In the genomic region with DNA sequence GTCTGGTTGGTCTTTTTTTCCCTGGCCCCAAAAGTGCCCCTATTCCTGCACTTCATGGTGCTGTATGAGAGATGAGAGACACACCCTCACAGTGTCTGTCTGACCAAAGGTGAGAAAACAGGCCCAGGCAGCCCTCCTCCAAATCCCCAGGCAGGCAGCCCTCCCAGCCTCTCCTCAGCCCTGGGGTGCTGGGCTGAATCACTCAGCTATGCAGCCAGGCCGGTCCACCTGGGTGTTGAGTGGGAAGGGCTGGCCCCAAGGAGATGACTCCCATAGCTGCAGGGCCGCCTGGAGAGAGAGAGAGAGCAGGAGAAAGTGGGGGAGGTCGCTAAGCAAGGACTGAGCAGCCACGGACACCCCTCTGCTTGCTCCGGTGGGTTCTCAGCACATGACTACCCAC, we compare ENCODE assay signal across 13 mouse cellular contexts. TPM values are rescaled to one million over a fixed set of nuclear protein-coding genes. Genes with fewer than 3 reads are reported as not detected.
DNase-seq lines count a peak whose midpoint lies in the region; ATAC-seq lines count a peak whose summit lies in the region.
"Had no signal": no experiment of that assay in that cellular context is flagged by ENCODE, and none has a peak within 500 bp of the region (broad histone marks: within the 10 kb centered on the region; RNA-seq: fewer than 3 reads in every experiment).

No protein-coding gene starts in this region.

- peak overlapping the region; percentile 41; the same call in 1 of the 2 replicates for H3K9ac ChIP-seq in hindbrain, embryonic 12.5 days
- no peak overlapping the region for H3K9ac ChIP-seq in hindbrain, embryonic 16.5 days (ENCODE audit: low read depth, low read length)
- no peak overlapping the region for H3K9ac ChIP-seq in intestine, embryonic 14.5 days (ENCODE audit: low read length)
- H3K9ac ChIP-seq in stomach, embryonic 15.5 days, result no peak overlapping the region; the same call in 1 of the 2 replicates

- no peak overlapping the region for H3K4me2 ChIP-seq in hindbrain, embryonic 12.5 days (replicated peaks)
- H3K4me2 ChIP-seq in hindbrain, embryonic 16.5 days (ENCODE audit: low read length), result no peak overlapping the region
- H3K4me2 ChIP-seq in intestine, embryonic 14.5 days (ENCODE audit: low read length), result no peak overlapping the region; the same call in 1 of the 2 replicates
- peak overlapping the region; percentile 6; the same call in 1 of the 2 replicates for H3K4me2 ChIP-seq in stomach, embryonic 15.5 days
- H3K4me2 ChIP-seq: heart, embryonic 13.5 days had no signal

- no peaks in the 10 kb centered on the region for H3K9me3 ChIP-seq in hindbrain, embryonic 12.5 days (replicated peaks)
- no peaks in the 10 kb centered on the region for H3K9me3 ChIP-seq in hindbrain, embryonic 16.5 days (ENCODE audit: control insufficient read depth, low read length)
- no peaks in the 10 kb centered on the region for H3K9me3 ChIP-seq in intestine, embryonic 14.5 days (ENCODE audit: control insufficient read depth, low read length)
- H3K9me3 ChIP-seq in limb, embryonic 10.5 days (replicated peaks), result no peaks in the 10 kb centered on the region
- H3K9me3 ChIP-seq in stomach, embryonic 15.5 days, result no peaks in the 10 kb centered on the region
- H3K9me3 ChIP-seq: heart, embryonic 13.5 days had no signal

- no peak for ATAC-seq in hindbrain, embryonic 12.5 days (ENCODE audit: low FRiP score)
- no peak for ATAC-seq in hindbrain, embryonic 16.5 days
- ATAC-seq in intestine, embryonic 14.5 days (replicated peaks; ENCODE audit: low FRiP score, low TSS enrichment, low read depth), result peak; percentile 54
- peak; percentile 67 for ATAC-seq in stomach, embryonic 15.5 days (ENCODE audit: insufficient read depth, low FRiP score, low read depth)
- ATAC-seq: forebrain, embryonic 14.5 days had no signal

- H3K4me3 ChIP-seq in hindbrain, embryonic 12.5 days, result no peak overlapping the region
- H3K4me3 ChIP-seq in hindbrain, embryonic 16.5 days (ENCODE audit: low read length), result no peak overlapping the region
- H3K4me3 ChIP-seq in intestine, embryonic 14.5 days (ENCODE audit: low read depth, low read length), result no peak overlapping the region
- 0 out of 2 replicates have a peak overlapping the region, but pooled peaks have one; percentile 10 for H3K4me3 ChIP-seq in limb, embryonic 10.5 days
- H3K4me3 ChIP-seq in stomach, embryonic 15.5 days (replicated peaks), result no peak overlapping the region
- H3K4me3 ChIP-seq: heart, embryonic 13.5 days had no signal

- peak overlapping the region; percentile 40; the same call in 1 of the 2 replicates for H3K27ac ChIP-seq in hindbrain, embryonic 12.5 days
- H3K27ac ChIP-seq in hindbrain, embryonic 16.5 days (ENCODE audit: low read depth, low read length), result no peak overlapping the region
- H3K27ac ChIP-seq in intestine, embryonic 14.5 days (ENCODE audit: low read depth), result peak overlapping the region; percentile 44; the same call in 1 of the 2 replicates
- peak overlapping the region; percentile 65 for H3K27ac ChIP-seq in limb, embryonic 10.5 days
- peak overlapping the region; percentile 83 for H3K27ac ChIP-seq in stomach, embryonic 15.5 days
- H3K27ac ChIP-seq: heart, embryonic 13.5 days had no signal

- 20% methylated on average over 5 of the region's 5 CpGs for WGBS in hindbrain, embryonic 12.5 days
- WGBS in hindbrain, embryonic 16.5 days, result 44% methylated on average over 5 of the region's 5 CpGs
- 30% methylated on average over 5 of the region's 5 CpGs for WGBS in intestine, embryonic 14.5 days
- WGBS in limb, embryonic 10.5 days, result 21% methylated on average over 5 of the region's 5 CpGs
- WGBS in stomach, embryonic 15.5 days, result 36% methylated on average over 5 of the region's 5 CpGs

- peak; percentile 72 for DNase-seq in intestine, embryonic 14.5 days (ENCODE audit: low spot score)
- DNase-seq in limb, embryonic 10.5 days (ENCODE audit: low spot score), result peak; percentile 40
- no peak for DNase-seq in cerebellum, postnatal 25 days
- DNase-seq in adrenal gland, postnatal 4 days (ENCODE audit: low spot score in 2 of 2), result no peak
- DNase-seq in layer of hippocampus, postnatal 10 days (ENCODE audit: low spot score in 2 of 2), result no peak

- 0 out of 2 replicates have a peak, but pooled peaks cover 4% of the 10 kb centered on the region for H3K36me3 ChIP-seq in hindbrain, embryonic 12.5 days
- H3K36me3 ChIP-seq in hindbrain, embryonic 16.5 days (ENCODE audit: control insufficient read depth, insufficient read depth, low read length), result no peaks in the 10 kb centered on the region
- H3K36me3 ChIP-seq in intestine, embryonic 14.5 days (ENCODE audit: control insufficient read depth, insufficient read depth, low read length), result no peaks in the 10 kb centered on the region
- peaks cover 55% of the 10 kb centered on the region for H3K36me3 ChIP-seq in limb, embryonic 10.5 days
- H3K36me3 ChIP-seq in stomach, embryonic 15.5 days, result no peaks in the 10 kb centered on the region
- H3K36me3 ChIP-seq: heart, embryonic 13.5 days had no signal

- H3K4me1 ChIP-seq in hindbrain, embryonic 12.5 days, result peaks cover 78% of the 10 kb centered on the region
- H3K4me1 ChIP-seq in hindbrain, embryonic 16.5 days (ENCODE audit: control insufficient read depth, insufficient read depth, low read depth, low read length), result peaks cover 17% of the 10 kb centered on the region
- peaks cover 76% of the 10 kb centered on the region for H3K4me1 ChIP-seq in intestine, embryonic 14.5 days (replicated peaks; ENCODE audit: control insufficient read depth, insufficient read depth, low read length)
- H3K4me1 ChIP-seq in limb, embryonic 10.5 days, result peaks cover 98% of the 10 kb centered on the region
- peaks cover 66% of the 10 kb centered on the region for H3K4me1 ChIP-seq in stomach, embryonic 15.5 days

- H3K27me3 ChIP-seq in hindbrain, embryonic 12.5 days, result no peaks in the 10 kb centered on the region
- H3K27me3 ChIP-seq in hindbrain, embryonic 16.5 days (replicated peaks; ENCODE audit: control insufficient read depth, insufficient read depth, low read length), result no peaks in the 10 kb centered on the region
- H3K27me3 ChIP-seq in intestine, embryonic 14.5 days (replicated peaks; ENCODE audit: control insufficient read depth, insufficient read depth, low read length), result no peaks in the 10 kb centered on the region
- no peaks in the 10 kb centered on the region for H3K27me3 ChIP-seq in limb, embryonic 10.5 days (ENCODE audit: low read depth, poor library complexity, severe bottlenecking)
- no peaks in the 10 kb centered on the region for H3K27me3 ChIP-seq in stomach, embryonic 15.5 days (replicated peaks)

RNA-seq across cellular contexts. Expression of gene Fignl2, which starts 7.6 kb away (rescaled TPM):
- polyA plus RNA-seq in hindbrain, embryonic 12.5 days (2016; fragmentation: Nextera tagmentation; extraction: Ambion mirVana), result 0.41 and 0.44 TPM in 2 replicates
- polyA plus RNA-seq in hindbrain, embryonic 16.5 days (2015; fragmentation: Nextera tagmentation; extraction: Ambion mirVana), result 0.06 and 0.09 TPM in 2 replicates
- 0.43 and 0.55 TPM in 2 replicates for polyA plus RNA-seq in intestine, embryonic 14.5 days (2014; fragmentation: Nextera tagmentation; extraction: Ambion mirVana)
- polyA plus RNA-seq in limb, embryonic 10.5 days (2016; fragmentation: Nextera tagmentation; extraction: Ambion mirVana), result 0.98 and 1.9 TPM in 2 replicates
- 0.19 and 0.21 TPM in 2 replicates for polyA plus RNA-seq in stomach, embryonic 15.5 days (2015; fragmentation: Nextera tagmentation; extraction: Ambion mirVana)
- 10 to 100 TPM; 13.5 to 13.8 TPM for total RNA-seq in adrenal gland, postnatal 4 days (2021)
- 1 to 10 TPM; 1.1 to 1.2 TPM for total RNA-seq in layer of hippocampus, postnatal 10 days (2021)
- polyA plus RNA-seq: forebrain, embryonic 14.5 days had no signal

RNA-seq across cellular contexts. Expression of gene Gm47841, which starts 23.6 kb away (rescaled TPM):
- polyA plus RNA-seq in hindbrain, embryonic 12.5 days (2016; fragmentation: Nextera tagmentation; extraction: Ambion mirVana), result not detected in 2 replicates
- not detected in 2 replicates for polyA plus RNA-seq in hindbrain, embryonic 16.5 days (2015; fragmentation: Nextera tagmentation; extraction: Ambion mirVana)
- polyA plus RNA-seq in intestine, embryonic 14.5 days (2014; fragmentation: Nextera tagmentation; extraction: Ambion mirVana), result not detected in 2 replicates
- polyA plus RNA-seq in limb, embryonic 10.5 days (2016; fragmentation: Nextera tagmentation; extraction: Ambion mirVana), result not detected in 2 replicates
- polyA plus RNA-seq in stomach, embryonic 15.5 days (2015; fragmentation: Nextera tagmentation; extraction: Ambion mirVana), result not detected in 2 replicates
- total RNA-seq in adrenal gland, postnatal 4 days (2021), result under 1 TPM; 0.67 to 0.68 TPM
- total RNA-seq in layer of hippocampus, postnatal 10 days (2021), result not detected
- total RNA-seq: layer of hippocampus, adult 8-10 months had no signal
- polyA plus RNA-seq: forebrain, embryonic 14.5 days; heart, embryonic 13.5 days; liver, embryonic 16.5 days; neural tube, embryonic 14.5 days had no signal

RNA-seq across cellular contexts. Expression of gene Ankrd33, which starts 44.8 kb away (rescaled TPM):
- polyA plus RNA-seq in hindbrain, embryonic 12.5 days (2016; fragmentation: Nextera tagmentation; extraction: Ambion mirVana), result not detected in 2 replicates
- polyA plus RNA-seq in hindbrain, embryonic 16.5 days (2015; fragmentation: Nextera tagmentation; extraction: Ambion mirVana), result not detected in 2 replicates
- not detected in 2 replicates for polyA plus RNA-seq in intestine, embryonic 14.5 days (2014; fragmentation: Nextera tagmentation; extraction: Ambion mirVana)
- not detected in 2 replicates for polyA plus RNA-seq in limb, embryonic 10.5 days (2016; fragmentation: Nextera tagmentation; extraction: Ambion mirVana)
- polyA plus RNA-seq in stomach, embryonic 15.5 days (2015; fragmentation: Nextera tagmentation; extraction: Ambion mirVana), result not detected in 2 replicates
- total RNA-seq in adrenal gland, postnatal 4 days (2021), result 1 to 10 TPM in 1 of 2 experiments, under 1 TPM in 1; 0.73 to 1.2 TPM
- total RNA-seq in layer of hippocampus, postnatal 10 days (2021), result not detected
- polyA plus RNA-seq: forebrain, embryonic 14.5 days; heart, embryonic 13.5 days; liver, embryonic 16.5 days; neural tube, embryonic 14.5 days had no signal

RNA-seq across cellular contexts. Expression of gene Acvrl1, which starts 57.6 kb away (rescaled TPM):
- polyA plus RNA-seq in hindbrain, embryonic 12.5 days (2016; fragmentation: Nextera tagmentation; extraction: Ambion mirVana), result 11.6 TPM in 2 replicates
- polyA plus RNA-seq in hindbrain, embryonic 16.5 days (2015; fragmentation: Nextera tagmentation; extraction: Ambion mirVana), result 10.2 and 12.7 TPM in 2 replicates
- polyA plus RNA-seq in intestine, embryonic 14.5 days (2014; fragmentation: Nextera tagmentation; extraction: Ambion mirVana), result 16.5 and 16.6 TPM in 2 replicates
- 7.2 and 8.3 TPM in 2 replicates for polyA plus RNA-seq in limb, embryonic 10.5 days (2016; fragmentation: Nextera tagmentation; extraction: Ambion mirVana)
- polyA plus RNA-seq in stomach, embryonic 15.5 days (2015; fragmentation: Nextera tagmentation; extraction: Ambion mirVana), result 27.0 and 28.4 TPM in 2 replicates
- 10 to 100 TPM; 22.4 to 22.9 TPM for total RNA-seq in adrenal gland, postnatal 4 days (2021)
- total RNA-seq in layer of hippocampus, postnatal 10 days (2021), result 1 to 10 TPM; 9.0 to 9.8 TPM

Comparison
In these comparisons a context has a peak if more than half of its experiments do, and no peak if none do; other contexts are left out.
1. ATAC-seq: peak in intestine, embryonic 14.5 days (single experiment) and stomach, embryonic 15.5 days (single experiment); none in hindbrain, embryonic 12.5 days (single experiment) and hindbrain, embryonic 16.5 days (single experiment).
2. DNase-seq: peak in intestine, embryonic 14.5 days (single experiment) and limb, embryonic 10.5 days (single experiment); none in cerebellum, postnatal 25 days (0 of 2), adrenal gland, postnatal 4 days (0 of 2) and layer of hippocampus, postnatal 10 days (0 of 2).